Mouse (Mus musculus) MEL (cell line): ENCODE measurements at regions not wholly inside any gene's neighbourhood (a gene's known extent, or its start where the extent isn't known, plus 50 kb on each side); places are given as distances from the start of the nearest gene placed in this dataset.

Experiments
- SMC3 ChIP-seq: IDR thresholded peaks from 2 replicates; pipeline ENCODE4 v1.6.1; 2011; ENCODE audit warnings: low read depth, low read length, improper control_type of control experiment
- ZC3H11A ChIP-seq: IDR thresholded peaks from 2 replicates; pipeline ENCODE4 v1.6.1; 2012; ENCODE audit warnings: low read depth, mild to moderate bottlenecking, inconsistent platforms, low read length, improper control_type of control experiment

DNA sequence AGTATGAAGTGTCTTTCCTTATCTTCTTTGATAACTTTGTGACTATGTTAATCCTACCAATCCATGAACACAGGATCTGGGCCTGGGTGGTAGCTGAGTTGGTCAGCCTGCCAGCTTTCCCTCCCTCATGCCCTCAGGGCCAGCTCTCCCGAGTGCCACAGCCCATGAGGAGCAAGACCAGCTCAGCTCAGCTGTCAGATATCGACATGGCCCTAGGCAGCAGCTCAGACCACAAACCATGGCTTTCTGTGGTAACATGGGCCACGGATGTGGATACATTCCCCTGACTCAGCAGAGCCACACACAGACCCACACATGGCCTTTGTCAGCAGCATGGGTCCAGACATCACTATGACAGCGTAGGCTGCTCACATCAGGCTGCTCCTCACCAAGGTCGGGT lies 85.4 kb upstream of the Irx5 start:
- TF ChIP-seq SMC3 = no peak
- TF ChIP-seq ZC3H11A = no peak
